Mouse (Mus musculus): ENCODE measurements around the gene Gm12355. TPM values are rescaled to one million over a fixed set of nuclear protein-coding genes. Genes with fewer than 3 reads are reported as not detected.
"Not testable (repeated sequence)": the region's sequence is repeated elsewhere in the genome, so short reads cannot be mapped to it uniquely, and the experiment has no call there.

Gene Gm12355
- total and polyA plus RNA-seq, 3 experiments, result 2.0 to 24.2 (median 3.0) TPM

DNA sequence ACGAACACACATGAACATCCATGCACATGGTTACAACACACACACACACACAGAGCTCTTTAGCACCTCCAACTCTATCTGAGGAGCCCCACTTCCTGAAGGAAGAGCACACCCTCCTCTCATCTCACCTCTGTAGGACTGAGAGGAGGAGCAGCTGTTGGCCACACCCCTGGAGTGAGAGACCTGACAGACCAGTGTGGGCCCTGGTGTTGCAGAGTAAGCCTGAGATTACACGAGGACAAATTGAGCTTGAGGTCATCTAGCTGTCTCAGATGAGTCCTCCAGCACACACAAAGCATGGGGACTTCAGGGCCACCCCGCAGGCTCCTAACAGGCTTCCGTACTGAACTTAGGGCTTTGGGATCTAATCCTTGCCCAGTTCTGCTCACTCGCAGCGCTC is 20.6 kb downstream of the Gm12355 start:
- H3K27me3 ChIP-seq (replicated peaks), result peaks cover 67% of the 10 kb centered on the region
- H3K9me3 ChIP-seq (replicated peaks; ENCODE audit: low read length); H3K36me3 ChIP-seq (replicated peaks in 1 of 2; ENCODE audit: control insufficient read depth in 1 of 2, insufficient read depth in 1 of 2, low read length in 1 of 2); H3K79me2 ChIP-seq (replicated peaks; ENCODE audit: control insufficient read depth, extremely low read depth, insufficient read depth, poor library complexity, severe bottlenecking); H3K4me3 ChIP-seq (replicated peaks in 1 of 3; ENCODE audit: low read depth in 2 of 3, low read length in 2 of 3, poor library complexity in 1 of 3); H3K4me2 ChIP-seq (ENCODE audit: insufficient read depth, low read depth, poor library complexity, severe bottlenecking); H3K9ac ChIP-seq (ENCODE audit: insufficient read depth, low read depth); dilution Hi-C loops (cut with MboI; ENCODE audit: extremely low pct_ligation_motif_present, extremely low pct_unique_long_range_greater_than_20kb, low sequenced_read_pairs); DNase-seq (ENCODE audit: extremely low read depth); H3K27ac ChIP-seq (ENCODE audit: insufficient read depth, low read depth): not testable (repeated sequence)
- peaks cover 2 to 13% of the 10 kb centered on the region in 2 experiments; a peak in 3 of 4 replicates for H3K4me1 ChIP-seq (ENCODE audit: control insufficient read depth in 1 of 2, insufficient read depth in 2 of 2)
- in situ Hi-C loops (cut with MboI; ENCODE audit: low pct_ligation_motif_present, low pct_unique_long_range_greater_than_20kb, low sequenced_read_pairs), result loop anchor here (10.0 kb wide), 1 partner anchor 70 kb away; no protein-coding TSS in a partner anchor

- Histone ChIP-seq H3K27me3 (replicated peaks) (peaks cover 66% of the 10 kb centered on the region), H3K4me1 (ENCODE audit: control insufficient read depth in 1 of 2, insufficient read depth in 2 of 2) (peaks cover 4 to 13% of the 10 kb centered on the region in 2 experiments), H3K4me2 (ENCODE audit: insufficient read depth, low read depth, poor library complexity, severe bottlenecking) (no peak overlapping the region), H3K36me3 (replicated peaks in 1 of 2; ENCODE audit: control insufficient read depth in 1 of 2, insufficient read depth in 1 of 2, low read length in 1 of 2) (no peaks in the 10 kb centered on the region), H3K9ac (ENCODE audit: insufficient read depth, low read depth) (no peak overlapping the region), H3K79me2 (replicated peaks; ENCODE audit: control insufficient read depth, extremely low read depth, insufficient read depth, poor library complexity, severe bottlenecking) (no peaks in the 10 kb centered on the region), H3K4me3 (replicated peaks in 1 of 3; ENCODE audit: low read depth in 2 of 3, low read length in 2 of 3, poor library complexity in 1 of 3) (no peak overlapping the region), H3K9me3 (replicated peaks; ENCODE audit: low read length) (no peaks in the 10 kb centered on the region), H3K27ac (ENCODE audit: insufficient read depth, low read depth) (no peak overlapping the region)
- dilution Hi-C loops (cut with MboI; ENCODE audit: extremely low pct_ligation_motif_present, extremely low pct_unique_long_range_greater_than_20kb, low sequenced_read_pairs) (no loop called here), in situ Hi-C loops (cut with MboI; ENCODE audit: low pct_ligation_motif_present, low pct_unique_long_range_greater_than_20kb, low sequenced_read_pairs) (loop anchor here (10.0 kb wide), 1 partner anchor 71 kb away; no protein-coding TSS in a partner anchor)
- TF ChIP-seq SMC3 (IDR thresholded peaks at IDR 0.05; ENCODE audit: low read depth, low read length) (peak; percentile 61), RAD21 (IDR thresholded peaks at IDR 0.05; ENCODE audit: low read depth, low read length) (peak; percentile 57), CTCF (conservative IDR thresholded peaks at IDR 0.05 in 1 of 2, IDR thresholded peaks at IDR 0.05 in 1 of 2; ENCODE audit: low read depth in 2 of 2, low read length in 2 of 2) (peak in 1 of 2 experiments; percentile 73), JUND (conservative IDR thresholded peaks at IDR 0.05; ENCODE audit: low read depth, low read length) (no peak)
- DNase-seq (ENCODE audit: extremely low read depth), result peak; percentile 37
Measured at GRCm38 (mm10) chr11:98603953-98604352, 21.5 kb downstream of the Gm12355 start.

- Histone ChIP-seq H3K4me3 (replicated peaks in 1 of 3; ENCODE audit: low read depth in 2 of 3, low read length in 2 of 3, poor library complexity in 1 of 3) (no peak overlapping the region), H3K27ac (ENCODE audit: insufficient read depth, low read depth) (no peak overlapping the region), H3K79me2 (replicated peaks; ENCODE audit: control insufficient read depth, extremely low read depth, insufficient read depth, poor library complexity, severe bottlenecking) (no peaks in the 10 kb centered on the region), H3K36me3 (replicated peaks in 1 of 2; ENCODE audit: control insufficient read depth in 1 of 2, insufficient read depth in 1 of 2, low read length in 1 of 2) (no peaks in the 10 kb centered on the region), H3K9ac (ENCODE audit: insufficient read depth, low read depth) (no peak overlapping the region), H3K4me2 (ENCODE audit: insufficient read depth, low read depth, poor library complexity, severe bottlenecking) (peak overlapping the region; percentile 3; the same call in 1 of the 2 replicates), H3K27me3 (replicated peaks) (peaks cover 61% of the 10 kb centered on the region), H3K9me3 (replicated peaks; ENCODE audit: low read length) (no peaks in the 10 kb centered on the region), H3K4me1 (ENCODE audit: control insufficient read depth in 1 of 2, insufficient read depth in 2 of 2) (peaks cover 2 to 20% of the 10 kb centered on the region in 2 experiments)
- dilution Hi-C loops (cut with MboI; ENCODE audit: extremely low pct_ligation_motif_present, extremely low pct_unique_long_range_greater_than_20kb, low sequenced_read_pairs) (no loop called here), in situ Hi-C loops (cut with MboI; ENCODE audit: low pct_ligation_motif_present, low pct_unique_long_range_greater_than_20kb, low sequenced_read_pairs) (loop anchor here (10.0 kb wide), 1 partner anchor 73 kb away; no protein-coding TSS in a partner anchor)
- TF ChIP-seq SIN3A (IDR thresholded peaks at IDR 0.05; ENCODE audit: low read length) (no peak), PAX5 (IDR thresholded peaks at IDR 0.05; ENCODE audit: low read length) (no peak), HCFC1 (IDR thresholded peaks at IDR 0.05; ENCODE audit: low read depth, low read length) (no peak), IRF4 (IDR thresholded peaks at IDR 0.05; ENCODE audit: low read depth, low read length) (no peak), JUN (IDR thresholded peaks at IDR 0.05; ENCODE audit: insufficient read depth, low read depth, low read length) (no peak), MEF2A (IDR thresholded peaks at IDR 0.05; ENCODE audit: borderline replicate concordance, low read depth, low read length) (no peak), EP300 (IDR thresholded peaks at IDR 0.05; ENCODE audit: low read length) (no peak), UBTF (IDR thresholded peaks at IDR 0.05; ENCODE audit: low read depth, low read length) (no peak), ETS1 (conservative IDR thresholded peaks at IDR 0.05; ENCODE audit: low read depth, low read length) (no peak), NELFE (IDR thresholded peaks at IDR 0.05; ENCODE audit: low read depth, low read length) (no peak), USF2 (conservative IDR thresholded peaks at IDR 0.05; ENCODE audit: low read depth, low read length) (no peak)
- DNase-seq (ENCODE audit: extremely low read depth), result peak; percentile 43
Measured at GRCm38 (mm10) chr11:98602090-98602690, 23.3 kb downstream of the Gm12355 start.

All from CH12.LX (cell line).